ENCODE assay signal across 10 mouse cellular contexts in genomic region chr11:78831716-78832115, GRCm38 (mm10). TPM values are rescaled to one million over a fixed set of nuclear protein-coding genes. Genes with fewer than 3 reads are reported as not detected.
DNase-seq lines count a peak whose midpoint lies in the region; ATAC-seq and TF ChIP-seq lines count a peak whose summit lies in the region.
"Had no signal": no experiment of that assay in that cellular context is flagged by ENCODE, and none has a peak within 500 bp of the region (broad histone marks: within the 10 kb centered on the region; RNA-seq: fewer than 3 reads in every experiment).

No protein-coding gene starts in this region.

- ATAC-seq in liver, postnatal 0 days, result no peak
- ATAC-seq: intestine, embryonic 15.5 days had no signal

- 80% methylated on average over 4 of the region's 4 CpGs for WGBS in liver, postnatal 0 days (ENCODE audit: insufficient replicate concordance)

- no peaks in the 10 kb centered on the region for H3K27me3 ChIP-seq in liver, postnatal 0 days (ENCODE audit: insufficient read depth, low read length)
- H3K27me3 ChIP-seq: intestine, embryonic 15.5 days had no signal

- no peaks in the 10 kb centered on the region for H3K9me3 ChIP-seq in liver, postnatal 0 days (ENCODE audit: low read length)
- H3K9me3 ChIP-seq: intestine, embryonic 15.5 days had no signal

- no peak for TF ChIP-seq EP300 in liver, postnatal 0 days (IDR thresholded peaks at IDR 0.05; ENCODE audit: low read depth)

- peaks cover 40% of the 10 kb centered on the region for H3K4me1 ChIP-seq in liver, postnatal 0 days (ENCODE audit: insufficient read depth)

- H3K36me3 ChIP-seq in liver, postnatal 0 days (replicated peaks; ENCODE audit: insufficient read depth, low read length), result no peaks in the 10 kb centered on the region
- H3K36me3 ChIP-seq: intestine, embryonic 15.5 days had no signal

- H3K9ac ChIP-seq in liver, postnatal 0 days (replicated peaks), result no peak overlapping the region
- H3K9ac ChIP-seq: intestine, embryonic 15.5 days had no signal

- H3K4me2 ChIP-seq in liver, postnatal 0 days (ENCODE audit: low read depth, low read length), result no peak overlapping the region
- H3K4me2 ChIP-seq: intestine, embryonic 15.5 days had no signal

- TF ChIP-seq CTCF in liver, postnatal 0 days (IDR thresholded peaks at IDR 0.05; ENCODE audit: low read depth), result no peak

- H3K27ac ChIP-seq in liver, postnatal 0 days (ENCODE audit: low read depth), result peak overlapping the region; percentile 88
- H3K27ac ChIP-seq: intestine, embryonic 15.5 days had no signal

- DNase-seq in cerebellum, postnatal 10 days, result peak; percentile 39 to 67
- no peak for DNase-seq in cerebellum, adult 8-10 months
- peak; percentile 53 for DNase-seq in kidney, postnatal 14 days
- no peak for DNase-seq in kidney, adult 8-10 months
- DNase-seq in layer of hippocampus, postnatal 14 days (ENCODE audit: low spot score in 2 of 2), result peak; percentile 51 to 89
- no peak for DNase-seq in liver, postnatal 0 days
- DNase-seq in thymus, adult 18-20 months, result no peak
- DNase-seq in urinary bladder, postnatal 36 days (ENCODE audit: low spot score in 2 of 2), result no peak

- H3K4me3 ChIP-seq in liver, postnatal 0 days (ENCODE audit: low read depth, low read length), result no peak overlapping the region
- H3K4me3 ChIP-seq: intestine, embryonic 15.5 days; myocyte had no signal

RNA-seq across cellular contexts. Expression of gene Lyrm9, which starts 5.3 kb away (rescaled TPM):
- 10 to 100 TPM; 19.4 to 22.0 TPM for total RNA-seq in layer of hippocampus, postnatal 14 days (2021)
- 12.9 and 16.5 TPM in 2 replicates for polyA plus RNA-seq in liver, postnatal 0 days (2015; fragmentation: Nextera tagmentation; extraction: Ambion mirVana)

Comparison
In these comparisons a context has a peak if more than half of its experiments do, and no peak if none do; other contexts are left out.
1. DNase-seq: peak in cerebellum, postnatal 10 days (2 of 2), kidney, postnatal 14 days (single experiment) and layer of hippocampus, postnatal 14 days (2 of 2); none in cerebellum, adult 8-10 months (single experiment), kidney, adult 8-10 months (0 of 2), liver, postnatal 0 days (single experiment), thymus, adult 18-20 months (0 of 2) and urinary bladder, postnatal 36 days (0 of 2).